Mouse (Mus musculus): ENCODE results near the gene Rnf40.

The Rnf40 gene

GRCm38 (mm10) chr7:127588011-127588871, at the start of gene Rnf40, which contains the start of gene Ccdc189:
TSS of gene Rnf40 (plus strand) at chr7:127588767.
TSS of gene Ccdc189 (minus strand) at chr7:127588595.
- DNase-seq (ENCODE audit: low read depth, low spot score), result peak; percentile 96

- no peak for DNase-seq (ENCODE audit: low read depth, low spot score)
Measured at GRCm38 (mm10) chr7:127541671-127542070, 46.9 kb upstream of the Rnf40 start.

- DNase-seq (ENCODE audit: low read depth, low spot score), result no peak
Measured at GRCm38 (mm10) chr7:127549116-127549835, 39.3 kb upstream of the Rnf40 start.

- DNase-seq (ENCODE audit: low read depth, low spot score), result no peak
Measured at GRCm38 (mm10) chr7:127551558-127551957, 37.0 kb upstream of the Rnf40 start.

GRCm38 (mm10) chr7:127560580-127560979, 28.0 kb upstream of the Rnf40 start:
- no peak for DNase-seq (ENCODE audit: low read depth, low spot score)

- no peak for DNase-seq (ENCODE audit: low read depth, low spot score)
Measured at GRCm38 (mm10) chr7:127561340-127561858, 27.2 kb upstream of the Rnf40 start, which contains the start of gene Tmem265. TSS of gene Tmem265 (plus strand) at chr7:127561390.

GRCm38 (mm10) chr7:127564381-127565150, 24.0 kb upstream of the Rnf40 start:
- peak; percentile 21 for DNase-seq (ENCODE audit: low read depth, low spot score)

GRCm38 (mm10) chr7:127572895-127573471, 15.6 kb upstream of the Rnf40 start, which contains the start of gene Phkg2:
TSS of gene Phkg2 (plus strand) at chr7:127573340.
- DNase-seq (ENCODE audit: low read depth, low spot score), result peak; percentile 98

- no peak for DNase-seq (ENCODE audit: low read depth, low spot score)
Measured at GRCm38 (mm10) chr7:127573503-127574008, 15.0 kb upstream of the Rnf40 start.

- DNase-seq (ENCODE audit: low read depth, low spot score), result no peak
Measured at GRCm38 (mm10) chr7:127574115-127574514, 14.5 kb upstream of the Rnf40 start.

GRCm38 (mm10) chr7:127583260-127583659, 5.3 kb upstream of the Rnf40 start:
- no peak for DNase-seq (ENCODE audit: low read depth, low spot score)

- DNase-seq (ENCODE audit: low read depth, low spot score), result no peak
Measured at GRCm38 (mm10) chr7:127585031-127585430, 3.5 kb upstream of the Rnf40 start.

GRCm38 (mm10) chr7:127586149-127586548, 2.4 kb upstream of the Rnf40 start:
- no peak for DNase-seq (ENCODE audit: low read depth, low spot score)

- DNase-seq (ENCODE audit: low read depth, low spot score), result no peak
Measured at GRCm38 (mm10) chr7:127587196-127587595, 1.4 kb upstream of the Rnf40 start.

- no peak for DNase-seq (ENCODE audit: low read depth, low spot score)
Measured at GRCm38 (mm10) chr7:127588901-127589300, 334 bp downstream of the Rnf40 start.

- no peak for DNase-seq (ENCODE audit: low read depth, low spot score)
Measured at GRCm38 (mm10) chr7:127589637-127590036, 1.1 kb downstream of the Rnf40 start.

GRCm38 (mm10) chr7:127591108-127591507, 2.5 kb downstream of the Rnf40 start:
- DNase-seq (ENCODE audit: low read depth, low spot score), result no peak

- no peak for DNase-seq (ENCODE audit: low read depth, low spot score)
Measured at GRCm38 (mm10) chr7:127592575-127592974, 4.0 kb downstream of the Rnf40 start.

- DNase-seq (ENCODE audit: low read depth, low spot score), result no peak
Measured at GRCm38 (mm10) chr7:127596747-127597146, 8.2 kb downstream of the Rnf40 start.

GRCm38 (mm10) chr7:127600612-127601011, 12.0 kb downstream of the Rnf40 start:
- no peak for DNase-seq (ENCODE audit: low read depth, low spot score)

- DNase-seq (ENCODE audit: low read depth, low spot score), result no peak
Measured at GRCm38 (mm10) chr7:127601735-127602134, 13.2 kb downstream of the Rnf40 start.

All from skeletal muscle tissue, adult 2 months (tissue).